Comparison of ENCODE assay signal across 14 mouse cellular contexts in the genomic region with DNA sequence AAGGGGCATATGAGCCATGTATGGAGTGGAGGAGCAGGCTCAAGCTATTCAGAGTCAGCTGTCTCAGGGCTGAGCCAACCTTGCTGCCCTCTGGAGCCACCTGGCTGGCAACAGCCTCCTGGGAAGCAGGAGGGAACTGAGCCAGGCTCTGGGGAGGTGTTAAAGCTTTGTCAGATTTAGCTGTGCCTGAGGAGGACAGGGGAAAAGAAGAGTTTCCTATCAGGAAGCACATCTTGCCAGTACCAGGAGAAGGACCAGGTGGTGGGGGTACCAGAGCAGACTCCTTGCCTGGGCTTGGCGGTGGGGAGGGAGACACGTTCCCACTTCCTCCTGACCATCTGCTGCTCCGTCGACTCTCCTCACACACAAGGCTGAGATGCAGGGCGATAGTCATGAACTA. TPM values are rescaled to one million over a fixed set of nuclear protein-coding genes. Genes with fewer than 3 reads are reported as not detected.
DNase-seq lines count a peak whose midpoint lies in the region; ATAC-seq lines count a peak whose summit lies in the region.
"Had no signal": no experiment of that assay in that cellular context is flagged by ENCODE, and none has a peak within 500 bp of the region (broad histone marks: within the 10 kb centered on the region; RNA-seq: fewer than 3 reads in every experiment).

No protein-coding gene starts in this region.

- H3K4me3 ChIP-seq in hindbrain, embryonic 15.5 days: peak overlapping the region; percentile 80; the same call in 1 of the 2 replicates
- no peak overlapping the region for H3K4me3 ChIP-seq in neural tube, embryonic 12.5 days
- no peak overlapping the region for H3K4me3 ChIP-seq in limb, embryonic 10.5 days
- H3K4me3 ChIP-seq: liver, embryonic 12.5 days; stomach, embryonic 15.5 days had no signal

- peak; percentile 46 to 71 for DNase-seq in frontal cortex, adult 2 months (ENCODE audit: extremely low spot score in 1 of 2, low spot score in 1 of 2)
- DNase-seq in frontal cortex, postnatal 14 days (ENCODE audit: low spot score in 2 of 2): no peak
- DNase-seq in cerebellum, postnatal 14 days: peak; percentile 92 to 95
- DNase-seq in c-Kit-positive CD71-positive TER-119-positive erythroid progenitor cells, embryonic 14.5 days (ENCODE audit: low spot score): no peak
- DNase-seq in limb, embryonic 10.5 days (ENCODE audit: low spot score): no peak
- DNase-seq: adrenal gland, postnatal 14 days; gastrocnemius, postnatal 14 days had no signal

- H3K4me1 ChIP-seq in hindbrain, embryonic 15.5 days (replicated peaks): peaks cover 38% of the 10 kb centered on the region
- H3K4me1 ChIP-seq in neural tube, embryonic 12.5 days: peaks cover 38% of the 10 kb centered on the region
- H3K4me1 ChIP-seq in limb, embryonic 10.5 days: peaks cover 27% of the 10 kb centered on the region

- H3K27ac ChIP-seq in hindbrain, embryonic 15.5 days (replicated peaks): peak overlapping the region; percentile 48
- no peak overlapping the region for H3K27ac ChIP-seq in neural tube, embryonic 12.5 days
- no peak overlapping the region for H3K27ac ChIP-seq in limb, embryonic 10.5 days
- H3K27ac ChIP-seq: liver, embryonic 12.5 days; macrophage; stomach, embryonic 15.5 days had no signal

- no peak for ATAC-seq in hindbrain, embryonic 15.5 days (ENCODE audit: low FRiP score, low read depth)
- ATAC-seq in neural tube, embryonic 12.5 days (ENCODE audit: low FRiP score, low read depth): no peak
- no peak for ATAC-seq in megakaryocyte, adult 5-6 weeks (ENCODE audit: poor library complexity, severe bottlenecking)
- ATAC-seq: liver, embryonic 12.5 days had no signal

- peak overlapping the region; percentile 63 for H3K4me2 ChIP-seq in hindbrain, embryonic 15.5 days
- H3K4me2 ChIP-seq in neural tube, embryonic 12.5 days (replicated peaks): peak overlapping the region; percentile 76
- H3K4me2 ChIP-seq: liver, embryonic 12.5 days; stomach, embryonic 15.5 days had no signal

- H3K27me3 ChIP-seq in hindbrain, embryonic 15.5 days: 0 out of 2 replicates have a peak, but pooled peaks cover 2% of the 10 kb centered on the region
- peaks cover 14% of the 10 kb centered on the region for H3K27me3 ChIP-seq in neural tube, embryonic 12.5 days (replicated peaks)
- peaks cover 28% of the 10 kb centered on the region for H3K27me3 ChIP-seq in limb, embryonic 10.5 days (ENCODE audit: low read depth, poor library complexity, severe bottlenecking)

- peak overlapping the region; percentile 17; the same call in 1 of the 2 replicates for H3K9ac ChIP-seq in hindbrain, embryonic 15.5 days
- 0 out of 2 replicates have a peak overlapping the region, but pooled peaks have one; percentile 3 for H3K9ac ChIP-seq in neural tube, embryonic 12.5 days
- H3K9ac ChIP-seq: liver, embryonic 12.5 days; stomach, embryonic 15.5 days had no signal

- no peaks in the 10 kb centered on the region for H3K9me3 ChIP-seq in hindbrain, embryonic 15.5 days
- no peaks in the 10 kb centered on the region for H3K9me3 ChIP-seq in neural tube, embryonic 12.5 days
- H3K9me3 ChIP-seq in limb, embryonic 10.5 days (replicated peaks): no peaks in the 10 kb centered on the region
- H3K9me3 ChIP-seq: liver, embryonic 12.5 days; stomach, embryonic 15.5 days had no signal

- H3K36me3 ChIP-seq in hindbrain, embryonic 15.5 days: peaks cover 31% of the 10 kb centered on the region
- peaks cover 42% of the 10 kb centered on the region for H3K36me3 ChIP-seq in neural tube, embryonic 12.5 days
- H3K36me3 ChIP-seq in limb, embryonic 10.5 days: peaks cover 47% of the 10 kb centered on the region
- H3K36me3 ChIP-seq: liver, embryonic 12.5 days; stomach, embryonic 15.5 days had no signal

- 61% methylated on average over 5 of the region's 5 CpGs for WGBS in hindbrain, embryonic 15.5 days
- WGBS in neural tube, embryonic 12.5 days: 82% methylated on average over 5 of the region's 5 CpGs
- WGBS in limb, embryonic 10.5 days: 78% methylated on average over 5 of the region's 5 CpGs

RNA-seq across cellular contexts. Expression of a gene that starts 2.9 kb away (rescaled TPM):
- polyA plus RNA-seq in frontal cortex, adult 2 months (2012; rRNA removed): 344 and 374 TPM in 2 replicates
- polyA plus RNA-seq in hindbrain, embryonic 15.5 days (2015; fragmentation: Nextera tagmentation; extraction: Ambion mirVana): 374 and 408 TPM in 2 replicates
- polyA plus RNA-seq in neural tube, embryonic 12.5 days (2016; fragmentation: Nextera tagmentation; extraction: Ambion mirVana): 235 and 268 TPM in 2 replicates
- 0.11 TPM in 1 of 2 replicates, not detected in the other for total RNA-seq in megakaryocyte, adult 5-6 weeks (2015)
- total RNA-seq in megakaryocyte, adult 5-6 weeks (2017): 0.08 TPM in 1 of 2 replicates, not detected in the other
- 32.9 and 41.5 TPM in 2 replicates for polyA plus RNA-seq in limb, embryonic 10.5 days (2016; fragmentation: Nextera tagmentation; extraction: Ambion mirVana)

RNA-seq across cellular contexts. Expression of a gene that starts 21.2 kb away (rescaled TPM):
- polyA plus RNA-seq in frontal cortex, adult 2 months (2012; rRNA removed): not detected in 2 replicates
- 0.10 and 0.29 TPM in 2 replicates for polyA plus RNA-seq in hindbrain, embryonic 15.5 days (2015; fragmentation: Nextera tagmentation; extraction: Ambion mirVana)
- not detected in 2 replicates for polyA plus RNA-seq in neural tube, embryonic 12.5 days (2016; fragmentation: Nextera tagmentation; extraction: Ambion mirVana)
- total RNA-seq in megakaryocyte, adult 5-6 weeks (2015): 0.22 TPM in 1 of 2 replicates, not detected in the other
- not detected in 2 replicates for total RNA-seq in megakaryocyte, adult 5-6 weeks (2017)
- 0.16 and 0.38 TPM in 2 replicates for polyA plus RNA-seq in limb, embryonic 10.5 days (2016; fragmentation: Nextera tagmentation; extraction: Ambion mirVana)
- total RNA-seq: adrenal gland, postnatal 14 days; gastrocnemius, postnatal 14 days; heart, postnatal 25 days had no signal
- polyA plus RNA-seq: macrophage had no signal

RNA-seq across cellular contexts. Expression of a gene that starts 25.4 kb away (rescaled TPM):
- polyA plus RNA-seq in frontal cortex, adult 2 months (2012; rRNA removed): 176 and 182 TPM in 2 replicates
- 15.9 and 16.6 TPM in 2 replicates for polyA plus RNA-seq in hindbrain, embryonic 15.5 days (2015; fragmentation: Nextera tagmentation; extraction: Ambion mirVana)
- polyA plus RNA-seq in neural tube, embryonic 12.5 days (2016; fragmentation: Nextera tagmentation; extraction: Ambion mirVana): 1.7 and 3.2 TPM in 2 replicates
- total RNA-seq in megakaryocyte, adult 5-6 weeks (2015): not detected in 2 replicates
- not detected in 2 replicates for total RNA-seq in megakaryocyte, adult 5-6 weeks (2017)
- polyA plus RNA-seq in limb, embryonic 10.5 days (2016; fragmentation: Nextera tagmentation; extraction: Ambion mirVana): not detected in 2 replicates
- total RNA-seq: gastrocnemius, postnatal 14 days; heart, postnatal 25 days had no signal
- polyA plus RNA-seq: liver, embryonic 12.5 days; macrophage; stomach, embryonic 15.5 days had no signal

RNA-seq across cellular contexts. Expression of a gene that starts 33.0 kb away (rescaled TPM):
- polyA plus RNA-seq in frontal cortex, adult 2 months (2012; rRNA removed): 6.4 and 9.1 TPM in 2 replicates
- 24.0 and 25.4 TPM in 2 replicates for polyA plus RNA-seq in hindbrain, embryonic 15.5 days (2015; fragmentation: Nextera tagmentation; extraction: Ambion mirVana)
- 45.5 and 45.8 TPM in 2 replicates for polyA plus RNA-seq in neural tube, embryonic 12.5 days (2016; fragmentation: Nextera tagmentation; extraction: Ambion mirVana)
- total RNA-seq in megakaryocyte, adult 5-6 weeks (2015): 20.3 and 32.9 TPM in 2 replicates
- total RNA-seq in megakaryocyte, adult 5-6 weeks (2017): 10.0 and 19.5 TPM in 2 replicates
- polyA plus RNA-seq in limb, embryonic 10.5 days (2016; fragmentation: Nextera tagmentation; extraction: Ambion mirVana): 83.9 and 86.0 TPM in 2 replicates

RNA-seq across cellular contexts. Expression of a gene that starts 53.4 kb away (rescaled TPM):
- 1.4 and 2.6 TPM in 2 replicates for polyA plus RNA-seq in frontal cortex, adult 2 months (2012; rRNA removed)
- 0.37 and 0.69 TPM in 2 replicates for polyA plus RNA-seq in hindbrain, embryonic 15.5 days (2015; fragmentation: Nextera tagmentation; extraction: Ambion mirVana)
- polyA plus RNA-seq in neural tube, embryonic 12.5 days (2016; fragmentation: Nextera tagmentation; extraction: Ambion mirVana): 0.10 and 0.22 TPM in 2 replicates
- total RNA-seq in megakaryocyte, adult 5-6 weeks (2015): 1.8 and 2.7 TPM in 2 replicates
- total RNA-seq in megakaryocyte, adult 5-6 weeks (2017): 1.0 and 1.5 TPM in 2 replicates
- polyA plus RNA-seq in limb, embryonic 10.5 days (2016; fragmentation: Nextera tagmentation; extraction: Ambion mirVana): 0.15 and 0.33 TPM in 2 replicates
- total RNA-seq: gastrocnemius, postnatal 14 days had no signal

Comparison
In these comparisons a context has a peak if more than half of its experiments do, and no peak if none do; other contexts are left out.
1. DNase-seq: peak in frontal cortex, adult 2 months (2 of 2) and cerebellum, postnatal 14 days (2 of 2); none in frontal cortex, postnatal 14 days (0 of 2), c-Kit-positive CD71-positive TER-119-positive erythroid progenitor cells, embryonic 14.5 days (single experiment) and limb, embryonic 10.5 days (single experiment).
2. RNA of a gene that starts 25.4 kb away (polyA plus RNA-seq): 176 to 182 TPM in frontal cortex, adult 2 months; 15.9 to 16.6 TPM in hindbrain, embryonic 15.5 days, 1.7 to 3.2 TPM in neural tube, embryonic 12.5 days and not detected in limb, embryonic 10.5 days; every median in the first group is over 10 times any median in the second.